Mouse (Mus musculus) MEL (cell line): ENCODE data around the gene Nrcam.

Experiments used
- CHD1 ChIP-seq: IDR thresholded peaks from 2 replicates; pipeline ENCODE4 v1.6.1; 2012; ENCODE audit warnings: low read depth, mild to moderate bottlenecking, inconsistent platforms, low read length, improper control_type of control experiment
- CHD2 ChIP-seq: IDR thresholded peaks from 2 replicates; pipeline ENCODE4 v1.6.1; 2011; ENCODE audit warnings: low read length, improper control_type of control experiment
- CTCF ChIP-seq, 3 experiments: IDR thresholded peaks in 2 of 3; conservative IDR thresholded peaks in 1 of 3; 2 replicates each; pipeline ENCODE4 v1.5.1; 2011 to 2012; ENCODE audit warnings: low read length in 3 of 3, low read depth in 2 of 3, mild to moderate bottlenecking in 2 of 3, improper control_type of control experiment in 1 of 3, inconsistent platforms in 1 of 3, mixed read lengths in 1 of 3, moderate library complexity in 1 of 3; ENCODE audit not compliant: control insufficient read depth in 1 of 3, insufficient read depth in 1 of 3, poor library complexity in 1 of 3, severe bottlenecking in 1 of 3
- EP300 ChIP-seq, 2 experiments: IDR thresholded peaks; 2 replicates each; pipeline ENCODE4 v1.6.1; 2011; ENCODE audit warnings: improper control_type of control experiment in 2 of 2, low read length in 2 of 2, low read depth in 1 of 2, mild to moderate bottlenecking in 1 of 2
- HCFC1 ChIP-seq: IDR thresholded peaks from 2 replicates; pipeline ENCODE4 v1.6.1; 2012; ENCODE audit warnings: low read depth, mild to moderate bottlenecking, inconsistent platforms, low read length, improper control_type of control experiment, moderate library complexity
- MEF2A ChIP-seq: IDR thresholded peaks from 2 replicates; pipeline ENCODE4 v1.6.1; 2014; ENCODE audit warnings: low read depth, mild to moderate bottlenecking, inconsistent platforms, low read length, improper control_type of control experiment; ENCODE audit not compliant: poor library complexity, insufficient replicate concordance, severe bottlenecking; ENCODE audit errors: extremely low read depth
- NRF1 ChIP-seq: IDR thresholded peaks from 2 replicates; pipeline ENCODE4 v1.6.1; 2014; ENCODE audit warnings: low read depth, mild to moderate bottlenecking, inconsistent platforms, low read length, improper control_type of control experiment, moderate library complexity; ENCODE audit not compliant: poor library complexity, insufficient read depth, severe bottlenecking
- POLR2A ChIP-seq, 2 experiments: IDR thresholded peaks; 2 replicates each; pipeline ENCODE4 v1.6.1; 2011 to 2012; ENCODE audit warnings: low read length in 2 of 2, mild to moderate bottlenecking in 2 of 2, control low read depth in 1 of 2, improper control_type of control experiment in 1 of 2, low read depth in 1 of 2, moderate library complexity in 1 of 2; ENCODE audit not compliant: control insufficient read depth in 1 of 2, insufficient read depth in 1 of 2, poor library complexity in 1 of 2
- RCOR1 ChIP-seq: IDR thresholded peaks from 2 replicates; pipeline ENCODE4 v1.6.1; 2012; ENCODE audit warnings: low read depth, mild to moderate bottlenecking, inconsistent platforms, low read length, improper control_type of control experiment
- SIN3A ChIP-seq: IDR thresholded peaks from 2 replicates; pipeline ENCODE4 v1.6.1; 2012; ENCODE audit warnings: low read length, improper control_type of control experiment, inconsistent platforms
- TAL1 ChIP-seq: IDR thresholded peaks from 2 replicates; pipeline ENCODE4 v1.6.1; 2012; ENCODE audit warnings: mild to moderate bottlenecking, inconsistent platforms, low read length, moderate library complexity, mixed read lengths
- TCF12 ChIP-seq: IDR thresholded peaks from 2 replicates; pipeline ENCODE4 v1.6.1; 2014; ENCODE audit warnings: low read depth, mild to moderate bottlenecking, inconsistent platforms, low read length, improper control_type of control experiment, moderate library complexity
- UBTF ChIP-seq: IDR thresholded peaks from 2 replicates; pipeline ENCODE4 v1.6.1; 2012; ENCODE audit warnings: low read depth, mild to moderate bottlenecking, inconsistent platforms, low read length, improper control_type of control experiment, moderate library complexity, borderline replicate concordance; ENCODE audit not compliant: insufficient read depth
- ZC3H11A ChIP-seq: IDR thresholded peaks from 2 replicates; pipeline ENCODE4 v1.6.1; 2012; ENCODE audit warnings: low read depth, mild to moderate bottlenecking, inconsistent platforms, low read length, improper control_type of control experiment

GRCm38 (mm10) chr12:44432727-44433126, 104.0 kb downstream of the Nrcam start:
- TF ChIP-seq POLR2A (IDR thresholded peaks at IDR 0.05; ENCODE audit: control insufficient read depth in 1 of 2, insufficient read depth in 1 of 2, low read depth in 1 of 2, low read length in 2 of 2, poor library complexity in 1 of 2) = no peak
- no peak for TF ChIP-seq CTCF (IDR thresholded peaks at IDR 0.05 in 2 of 3, conservative IDR thresholded peaks at IDR 0.05 in 1 of 3; ENCODE audit: control insufficient read depth in 1 of 3, insufficient read depth in 1 of 3, low read depth in 2 of 3, low read length in 3 of 3, poor library complexity in 1 of 3, severe bottlenecking in 1 of 3)
- no peak for TF ChIP-seq CHD2
- no peak for TF ChIP-seq EP300 (IDR thresholded peaks at IDR 0.05; ENCODE audit: low read depth in 1 of 2, low read length in 2 of 2)
- TF ChIP-seq CHD1 = no peak
- no peak for TF ChIP-seq SIN3A
- no peak for TF ChIP-seq TAL1
- TF ChIP-seq MEF2A = no peak
- no peak for TF ChIP-seq NRF1
- no peak for TF ChIP-seq HCFC1
- TF ChIP-seq UBTF = no peak
- no peak for TF ChIP-seq RCOR1
- no peak for TF ChIP-seq TCF12
- no peak for TF ChIP-seq ZC3H11A
